Mouse (Mus musculus) embryo, embryonic 11.5 days (tissue): Measurements from ENCODE around the gene Lpar5.

ENCODE experiments used
- DNase-seq: peaks from one replicate; pipeline ENCODE4 v3.0.0-alpha.2; 2012; ENCODE audit warnings: low read depth, low spot score

The Lpar5 gene

GRCm38 (mm10) chr6:125084424-125084823 is 16.7 kb downstream of the Lpar5 start:
- DNase-seq, result no peak

DNA sequence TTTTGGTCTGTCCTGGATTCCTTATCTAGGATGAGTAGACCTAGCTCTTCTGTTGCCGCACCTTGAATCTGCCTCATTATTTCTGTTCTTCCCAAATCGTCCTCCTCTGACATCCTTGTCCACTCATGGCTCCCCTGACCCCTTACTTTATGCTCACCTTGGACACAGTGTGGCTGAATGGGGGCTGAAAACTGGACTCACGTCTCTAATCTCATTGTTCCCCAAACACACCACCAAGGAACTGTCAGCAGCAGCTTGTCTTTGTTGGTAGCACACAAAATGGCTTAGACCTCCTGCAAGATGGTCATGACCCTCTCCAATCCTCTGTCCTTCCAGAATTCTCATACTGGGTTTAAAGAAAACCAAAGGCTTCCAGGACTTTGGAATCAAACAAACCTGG is 20.2 kb downstream of the Lpar5 start:
- DNase-seq, result no peak

DNA sequence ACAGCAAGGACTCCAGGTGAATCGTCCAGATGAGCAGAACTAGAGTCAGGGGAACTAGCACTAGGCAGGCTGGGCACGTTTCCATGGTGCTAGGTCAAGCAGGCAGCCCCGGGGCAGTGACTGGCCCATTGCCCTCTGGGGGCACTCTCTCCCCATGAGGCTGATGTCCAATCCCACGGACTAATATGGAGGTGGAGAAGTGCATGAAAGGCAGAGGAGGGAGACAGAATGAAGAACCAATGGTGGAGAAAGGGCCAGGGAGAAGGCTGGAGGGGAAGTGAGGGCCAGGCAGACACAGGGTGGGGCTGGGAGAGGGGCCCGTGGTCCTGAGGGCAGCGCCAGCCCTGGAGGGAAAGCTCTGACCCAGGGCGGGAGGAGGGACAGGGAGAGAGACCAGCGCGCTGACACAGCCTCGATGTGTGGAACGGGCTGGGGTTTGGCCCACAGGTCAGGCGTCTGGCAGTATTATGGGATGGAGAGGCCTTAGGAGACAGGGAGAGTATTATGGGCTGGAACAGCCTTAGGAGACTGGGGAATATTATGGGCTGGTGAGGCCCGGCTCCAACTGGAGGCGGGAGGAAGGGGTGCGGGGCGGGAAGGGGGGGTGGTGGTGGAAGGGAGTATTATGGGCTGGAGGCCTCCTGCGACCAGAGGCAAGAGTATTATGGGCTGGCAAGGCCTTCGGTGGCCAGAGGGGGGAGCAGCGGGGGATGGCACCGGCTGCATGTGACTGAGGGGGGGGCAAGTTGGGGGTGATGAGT is 21.0 kb downstream of the Lpar5 start:
- peak; percentile 80 for DNase-seq

DNA sequence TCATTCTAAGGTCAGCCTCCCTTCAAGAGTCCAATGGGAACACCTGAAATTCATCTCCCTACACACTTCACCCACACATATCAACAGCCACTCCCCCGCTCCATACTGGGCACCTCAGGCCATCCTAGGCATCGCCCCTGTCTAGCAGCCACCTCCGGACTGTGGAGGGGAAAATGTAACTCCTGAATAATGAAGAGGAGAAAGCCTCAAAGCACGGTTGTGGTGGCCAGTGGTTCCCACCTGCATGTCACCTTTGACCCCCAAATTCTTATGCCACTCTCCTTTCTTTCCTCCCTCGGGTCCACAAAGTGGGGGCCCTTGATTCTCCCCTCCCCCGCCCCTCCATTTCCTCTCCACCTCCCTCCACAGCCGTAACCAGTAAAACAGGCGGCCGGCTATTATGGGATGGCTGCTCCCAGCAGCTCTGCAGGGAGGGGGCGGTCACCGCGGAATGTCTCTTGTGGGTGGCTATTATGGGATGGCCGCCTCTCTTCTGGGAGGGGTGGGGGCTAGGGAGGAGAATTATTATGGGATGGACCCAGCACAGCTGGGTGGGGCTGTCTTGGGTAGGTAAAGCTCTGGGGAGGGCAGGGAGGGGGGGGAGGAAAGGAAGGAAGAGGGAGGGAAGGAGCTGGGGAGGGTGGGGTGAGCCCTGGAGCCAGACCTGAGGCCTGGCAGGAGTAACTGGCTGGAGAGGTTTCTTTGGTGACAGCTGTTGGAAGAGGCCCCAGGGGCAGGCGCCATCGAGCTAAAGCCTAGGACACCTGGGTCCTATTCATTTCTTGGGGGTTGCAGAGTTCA is 22.0 kb downstream of the Lpar5 start:
- DNase-seq, result peak; percentile 67

- no peak for DNase-seq
These were observed 22.8 kb downstream of the Lpar5 start for GRCm38 (mm10) chr6:125090341-125091085.

DNA sequence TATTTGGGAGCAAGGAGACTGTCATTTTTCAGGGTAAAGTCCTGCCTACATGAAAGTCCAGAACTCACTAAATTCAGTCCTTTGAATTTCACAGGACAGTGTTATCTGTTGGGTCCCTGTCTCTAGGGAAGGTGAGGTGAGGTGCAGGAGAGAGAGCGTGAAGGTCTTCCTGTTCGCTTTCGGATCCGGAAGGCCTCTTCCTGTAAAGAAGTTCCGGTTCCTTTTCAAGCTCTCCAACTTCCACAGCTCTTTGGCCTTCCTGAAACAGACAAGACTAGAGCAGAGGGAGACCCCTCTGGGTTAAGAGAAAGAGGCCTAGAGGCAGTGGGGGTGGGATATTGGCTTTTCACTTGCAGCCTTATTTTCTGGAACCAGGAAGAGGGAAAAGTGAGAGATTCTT is 24.7 kb downstream of the Lpar5 start:
- DNase-seq, result no peak

- no peak for DNase-seq
These were observed 27.1 kb downstream of the Lpar5 start for GRCm38 (mm10) chr6:125094843-125095242.

GRCm38 (mm10) chr6:125095391-125096278 is 27.9 kb downstream of the Lpar5 start, which contains the start of gene Chd4:
Chd4 (plus strand) TSS chr6:125095981.
- DNase-seq, result peak; percentile 87

DNA sequence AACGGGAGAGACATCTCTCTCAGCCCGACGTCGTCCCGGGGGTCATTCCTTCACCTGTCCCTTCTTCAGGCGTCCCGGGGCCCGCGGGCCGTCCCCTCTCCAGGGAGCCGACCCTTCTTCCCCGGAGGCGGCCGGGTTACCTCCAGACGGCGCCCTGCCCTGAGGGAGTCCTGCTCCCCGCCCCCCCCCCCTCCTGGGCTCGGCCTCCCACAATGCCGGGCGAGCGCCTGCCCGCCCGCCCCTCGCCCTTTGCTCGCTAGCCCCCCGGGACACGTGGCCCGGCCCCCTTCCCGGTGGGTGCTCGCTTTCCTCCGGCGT is 28.5 kb downstream of the Lpar5 start:
- no peak for DNase-seq

GRCm38 (mm10) chr6:125096597-125097345 is 29.1 kb downstream of the Lpar5 start:
- no peak for DNase-seq

DNA sequence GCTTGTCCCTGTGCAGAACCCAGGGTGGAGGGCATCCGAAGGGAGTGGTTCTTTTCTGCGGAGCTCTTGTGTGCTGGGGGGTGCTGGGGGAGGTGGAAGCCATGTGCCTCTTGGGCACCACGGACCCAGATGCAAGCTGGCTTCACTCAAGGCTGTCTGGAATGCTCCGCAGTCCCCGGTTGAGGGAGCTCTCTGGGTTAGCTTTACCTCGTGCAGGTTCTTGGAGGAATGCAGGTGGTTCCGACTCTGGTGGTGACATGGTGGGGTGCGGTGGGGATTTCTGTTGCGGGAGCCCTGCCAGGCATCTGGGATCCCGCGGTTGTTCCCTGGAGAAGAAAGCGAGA is 29.6 kb downstream of the Lpar5 start:
- DNase-seq, result no peak

DNA sequence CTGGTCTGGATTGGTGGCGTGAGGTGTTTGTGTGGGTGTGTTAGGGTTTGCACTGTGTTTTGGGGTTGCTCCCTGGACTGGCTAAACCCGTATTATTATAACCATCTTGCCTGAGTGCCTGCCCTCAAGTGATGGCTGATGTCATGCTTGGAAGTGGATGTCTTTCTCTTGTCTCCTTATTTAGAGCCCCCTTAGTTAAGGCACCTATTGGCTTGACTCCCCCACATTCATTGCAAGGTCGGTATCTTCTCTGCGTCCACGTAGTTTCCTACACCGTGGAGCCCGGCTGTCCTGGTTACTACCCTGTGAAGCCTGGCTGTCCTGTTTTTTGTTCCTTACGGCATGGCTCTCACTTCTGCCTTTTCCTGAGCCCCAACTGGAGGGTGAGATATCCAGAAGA is 30.2 kb downstream of the Lpar5 start:
- no peak for DNase-seq

DNA sequence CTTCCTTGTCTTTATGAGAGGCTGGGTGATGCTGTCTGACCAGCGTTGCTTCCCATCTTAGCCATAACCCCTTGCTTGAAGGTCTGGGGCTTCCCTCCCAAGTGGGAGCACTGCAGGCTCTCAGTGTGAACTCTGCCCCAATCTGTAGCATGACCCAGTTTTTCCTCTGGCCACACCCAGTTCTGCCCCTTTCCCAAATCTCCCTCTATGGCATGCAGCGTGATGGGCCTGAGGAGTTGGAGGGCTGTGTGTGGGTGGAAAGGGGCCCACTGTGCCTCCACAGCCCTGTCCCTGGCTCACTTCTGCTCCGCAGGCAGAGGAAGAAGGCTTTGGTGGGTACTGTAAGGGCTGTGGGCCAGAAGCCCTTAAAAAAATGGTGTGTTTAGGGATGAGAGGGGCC is 30.8 kb downstream of the Lpar5 start:
- no peak for DNase-seq

DNA sequence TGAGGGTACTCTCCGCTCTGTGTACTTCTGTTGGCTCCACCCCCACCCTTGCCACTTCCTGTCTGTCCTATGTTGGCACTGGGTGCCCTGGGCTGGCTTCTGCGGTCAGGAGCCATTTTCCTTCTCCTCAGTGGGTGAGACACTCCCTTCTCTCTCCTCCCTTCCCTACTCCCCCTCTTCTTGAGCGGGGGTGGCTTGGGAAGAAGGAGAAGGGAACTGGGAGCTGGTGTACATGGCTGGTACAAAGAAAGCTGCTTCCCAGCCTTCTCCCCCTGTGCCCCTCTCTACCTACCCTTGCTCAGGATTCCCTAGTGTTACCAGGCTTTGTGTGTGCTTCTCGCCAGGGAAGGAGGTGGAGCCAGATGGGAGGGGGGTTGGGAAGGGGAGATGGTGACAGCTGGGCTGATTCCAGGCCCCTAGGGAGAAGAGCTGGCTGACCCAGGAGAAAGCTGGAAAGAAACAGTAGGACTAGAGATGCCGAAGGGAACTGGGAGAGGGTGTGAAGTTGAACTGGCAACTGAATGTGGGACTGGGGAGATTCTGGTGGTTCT is 31.8 kb downstream of the Lpar5 start:
- DNase-seq, result no peak

DNA sequence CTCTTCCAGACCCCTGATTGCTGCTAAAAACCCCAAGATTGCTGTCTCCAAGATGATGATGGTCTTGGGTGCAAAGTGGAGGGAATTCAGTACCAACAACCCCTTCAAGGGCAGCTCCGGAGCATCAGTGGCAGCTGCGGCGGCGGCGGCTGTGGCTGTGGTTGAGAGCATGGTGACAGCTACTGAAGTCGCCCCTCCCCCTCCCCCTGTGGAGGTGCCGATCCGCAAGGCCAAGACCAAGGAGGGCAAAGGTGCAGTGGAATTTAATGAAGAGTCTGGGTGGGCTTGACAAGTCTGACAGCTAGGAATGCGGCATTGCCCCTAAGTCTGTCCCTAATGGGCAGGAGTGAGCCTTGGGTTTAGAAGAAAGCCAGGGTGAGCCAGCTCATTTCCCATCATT is 33.7 kb downstream of the Lpar5 start:
- DNase-seq, result no peak

GRCm38 (mm10) chr6:125104223-125104622 is 36.5 kb downstream of the Lpar5 start:
- DNase-seq, result no peak

- DNase-seq, result no peak
These were observed 40.0 kb downstream of the Lpar5 start for GRCm38 (mm10) chr6:125107705-125108104.

DNA sequence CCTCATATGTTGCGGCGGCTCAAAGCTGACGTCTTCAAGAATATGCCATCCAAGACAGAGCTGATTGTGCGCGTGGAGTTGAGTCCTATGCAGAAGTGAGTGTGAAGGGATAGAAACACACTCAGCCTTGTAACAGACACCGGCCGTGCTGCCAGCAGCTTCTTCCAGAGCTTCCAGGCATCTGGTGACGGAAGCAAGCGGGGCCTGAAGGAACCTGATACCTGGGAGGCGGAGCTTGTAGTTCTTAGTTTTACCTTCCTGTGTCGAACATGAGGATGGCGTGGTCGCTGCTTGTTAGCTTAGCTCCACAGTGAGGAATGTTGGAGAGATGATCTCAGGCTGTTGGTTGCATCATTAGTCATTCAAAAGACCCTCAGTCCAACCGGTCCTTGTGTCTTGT is 41.7 kb downstream of the Lpar5 start:
- no peak for DNase-seq

DNA sequence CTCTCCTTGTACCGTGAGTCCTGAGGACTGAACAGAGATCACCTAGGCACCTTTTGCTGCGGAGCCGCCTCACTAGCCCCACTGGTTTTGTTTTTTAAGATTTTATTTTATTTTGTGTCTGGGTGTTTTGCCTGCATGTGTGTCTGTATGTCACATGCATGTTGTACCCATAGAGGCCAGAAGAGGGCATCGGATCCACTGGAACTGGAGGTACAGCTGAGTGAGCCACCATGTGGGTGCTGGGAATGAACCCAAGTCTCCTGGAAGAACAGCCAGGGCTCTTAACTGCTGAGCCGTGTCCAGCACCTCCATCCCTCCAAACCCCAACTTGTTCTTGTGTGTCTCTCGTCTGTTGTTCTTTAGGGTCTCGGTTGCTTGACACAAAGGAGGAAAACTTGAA is 43.2 kb downstream of the Lpar5 start:
- DNase-seq, result no peak

DNA sequence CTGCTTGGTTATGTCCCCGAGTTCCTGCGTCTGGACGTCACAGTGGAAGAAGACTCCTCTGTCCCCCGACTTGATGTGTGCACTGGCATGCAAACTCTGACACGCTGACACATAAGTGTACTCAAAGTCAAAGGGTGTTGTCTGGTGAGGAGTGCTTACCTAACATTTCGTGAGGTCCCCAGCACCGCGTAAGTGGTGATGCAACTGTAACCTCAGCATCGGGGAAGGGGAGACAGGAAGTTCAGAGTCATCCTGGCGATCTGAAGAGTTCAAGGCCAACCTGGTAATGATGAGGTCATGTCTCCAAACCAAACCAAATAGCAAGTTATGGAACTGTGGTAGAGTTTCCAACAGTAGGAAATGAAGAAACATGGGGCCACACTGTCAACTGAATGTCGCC is 44.8 kb downstream of the Lpar5 start:
- DNase-seq, result no peak

DNA sequence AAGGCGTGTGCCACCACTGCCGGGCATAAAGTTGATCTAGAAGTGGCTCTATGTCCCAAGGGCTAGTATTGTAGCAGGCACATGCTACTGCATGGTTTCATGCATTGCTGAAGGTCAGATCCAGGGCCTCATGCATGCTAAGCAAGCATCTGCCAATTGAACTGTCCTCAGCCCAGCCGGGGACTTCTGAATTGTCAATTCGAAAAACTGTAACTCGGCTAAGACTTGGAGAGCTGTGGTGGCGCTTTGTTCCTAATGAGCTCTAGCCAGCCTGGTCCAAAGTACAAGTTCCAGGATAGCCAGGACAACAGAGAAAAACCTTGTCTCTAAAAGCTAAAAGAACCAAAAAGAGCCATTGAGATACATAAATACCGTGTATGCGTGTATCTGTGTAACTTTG is 51.7 kb downstream of the Lpar5 start:
- no peak for DNase-seq
